Mouse (Mus musculus) liver, postnatal 0 days (tissue): ENCODE results near the gene Cox19. TPM values are rescaled to one million over a fixed set of nuclear protein-coding genes. Genes with fewer than 3 reads are reported as not detected.
A peak's percentile ranks its signal among the peaks of the same experiment; 100 is the strongest.

Experiments
- ATAC-seq: fragments of 200-750 bp; cut with Nextera tagmentation; 2 replicates; pipeline ENCODE4 v1.8.0; 2017; ENCODE audit warnings: mild to moderate bottlenecking, moderate library complexity
- DNase-seq: peaks from one replicate; pipeline ENCODE4 v3.0.0-alpha.2; 2016
- H3K27ac ChIP-seq: fragments of 300-500 bp; sonication (generic); 2 replicates; pipeline ENCODE4 v1.5.1; 2014; ENCODE audit warnings: antibody characterized with exemption, moderate library complexity, mild to moderate bottlenecking, low read depth
- H3K27me3 ChIP-seq: fragments of 300-500 bp; sonication (generic); 2 replicates; pipeline ENCODE4 v1.6.1; 2014; ENCODE audit warnings: low read length, control low read depth, mixed read lengths; ENCODE audit not compliant: insufficient read depth
- H3K36me3 ChIP-seq: fragments of 300-500 bp; sonication (generic); replicated peaks from 2 replicates; pipeline ENCODE4 v1.6.1; 2014; ENCODE audit warnings: mild to moderate bottlenecking, control low read depth, low read length, moderate library complexity, mixed read lengths; ENCODE audit not compliant: insufficient read depth
- H3K4me1 ChIP-seq: fragments of 300-500 bp; sonication (generic); 2 replicates; pipeline ENCODE4 v1.6.1; 2014; ENCODE audit warnings: antibody characterized with exemption, mild to moderate bottlenecking, control low read depth; ENCODE audit not compliant: insufficient read depth
- H3K4me2 ChIP-seq: fragments of 300-500 bp; sonication (generic); 2 replicates; pipeline ENCODE4 v1.6.1; 2014; ENCODE audit warnings: low read depth, mild to moderate bottlenecking, low read length, moderate library complexity, mixed read lengths
- H3K4me3 ChIP-seq: fragments of 300-500 bp; sonication (generic); 2 replicates; pipeline ENCODE4 v1.5.1; 2014; ENCODE audit warnings: low read depth, low read length
- H3K9ac ChIP-seq: fragments of 300-500 bp; sonication (generic); replicated peaks from 2 replicates; pipeline ENCODE4 v1.6.1; 2014; ENCODE audit warnings: mild to moderate bottlenecking, moderate library complexity
- H3K9me3 ChIP-seq: fragments of 300-500 bp; sonication (generic); 2 replicates; pipeline ENCODE4 v1.6.1; 2016; ENCODE audit warnings: mild to moderate bottlenecking, control low read depth, low read length, mixed read lengths
- CTCF ChIP-seq: sonication (generic); IDR thresholded peaks from 2 replicates; pipeline ENCODE4 v1.5.1; 2016; ENCODE audit warnings: antibody characterized with exemption, low read depth
- EP300 ChIP-seq: IDR thresholded peaks from 2 replicates; pipeline ENCODE4 v1.6.1; 2016; ENCODE audit warnings: antibody characterized with exemption, low read depth, mild to moderate bottlenecking
- WGBS: fragments of 180-500 bp; shearing (Covaris S2); extraction: QIAGEN DNeasy Blood & Tissue Kit; methylation state at CpG from one replicate; pipeline ENCODE4 v1.1.7; 2014; ENCODE audit not compliant: insufficient replicate concordance; 5-methylcytosine and 5-hydroxymethylcytosine counted together
- polyA plus RNA-seq: library from polyadenylated mRNA; unstranded; fragments of >200 nt; fragmentation: Nextera tagmentation; extraction: Ambion mirVana; gene quantifications from 2 replicates; pipeline ENCODE4 v1.2.1, GENCODE M21; 2015

The Cox19 gene
- polyA plus RNA-seq, 1 experiment from 2014 or later, result 37.1 TPM

- no peak overlapping the region for H3K9ac ChIP-seq
- DNase-seq, result no peak
- TF ChIP-seq EP300, result no peak
- TF ChIP-seq CTCF, result no peak
- WGBS, result 58% methylated on average over 1 of the region's 1 CpGs
- peak overlapping the region; percentile 18; the same call in 1 of the 2 replicates for H3K27ac ChIP-seq
- no peaks in the 10 kb centered on the region for H3K27me3 ChIP-seq
- H3K4me1 ChIP-seq, result peaks cover 20% of the 10 kb centered on the region
- no peak overlapping the region for H3K4me3 ChIP-seq
- H3K4me2 ChIP-seq, result no peak overlapping the region
- H3K36me3 ChIP-seq, result peaks cover 6% of the 10 kb centered on the region
- no peaks in the 10 kb centered on the region for H3K9me3 ChIP-seq
- no peak for ATAC-seq
Measured at GRCm38 (mm10) chr5:139347225-139347624, 4.0 kb downstream of the Cox19 start.

- Histone ChIP-seq H3K27ac (peak overlapping the region; percentile 59), H3K4me2 (peak overlapping the region; percentile 84), H3K4me1 (peaks cover 20% of the 10 kb centered on the region), H3K27me3 (no peaks in the 10 kb centered on the region), H3K9ac (peak overlapping the region; percentile 51), H3K4me3 (peak overlapping the region; percentile 86), H3K9me3 (no peaks in the 10 kb centered on the region), H3K36me3 (peaks cover 18% of the 10 kb centered on the region)
- TF ChIP-seq EP300 (no peak), CTCF (no peak)
- DNase-seq (no peak), ATAC-seq (peak; percentile 28)
- 10% methylated on average over 5 of the region's 5 CpGs for WGBS
Measured at GRCm38 (mm10) chr5:139345364-139345714, 5.9 kb downstream of the Cox19 start.

GRCm38 (mm10) chr5:139344687-139345363 is 6.4 kb downstream of the Cox19 start:
- peak; percentile 93 for ATAC-seq
- H3K4me2 ChIP-seq, result peak overlapping the region; percentile 84
- peak overlapping the region; percentile 77 for H3K27ac ChIP-seq
- H3K9me3 ChIP-seq, result no peaks in the 10 kb centered on the region
- TF ChIP-seq CTCF (no peak), EP300 (no peak)
- H3K4me3 ChIP-seq, result peak overlapping the region; percentile 86
- DNase-seq, result peak; percentile 99
- H3K36me3 ChIP-seq, result peaks cover 23% of the 10 kb centered on the region
- H3K4me1 ChIP-seq, result peaks cover 20% of the 10 kb centered on the region
- H3K9ac ChIP-seq, result peak overlapping the region; percentile 88
- no peaks in the 10 kb centered on the region for H3K27me3 ChIP-seq
- WGBS, result under 1% methylated on average over 33 of the region's 33 CpGs

GRCm38 (mm10) chr5:139344021-139344686 is 7.1 kb downstream of the Cox19 start:
- H3K4me2 ChIP-seq, result peak overlapping the region; percentile 84
- WGBS, result 8% methylated on average over 12 of the region's 12 CpGs
- ATAC-seq (peak; percentile 80), DNase-seq (peak; percentile 89)
- peak; percentile 92 for TF ChIP-seq CTCF
- no peak for TF ChIP-seq EP300
- no peaks in the 10 kb centered on the region for H3K9me3 ChIP-seq
- peak overlapping the region; percentile 77 for H3K27ac ChIP-seq
- peak overlapping the region; percentile 88 for H3K9ac ChIP-seq
- H3K4me3 ChIP-seq, result peak overlapping the region; percentile 86
- peaks cover 30% of the 10 kb centered on the region for H3K36me3 ChIP-seq
- no peaks in the 10 kb centered on the region for H3K27me3 ChIP-seq
- peaks cover 20% of the 10 kb centered on the region for H3K4me1 ChIP-seq

- Histone ChIP-seq H3K27me3 (no peaks in the 10 kb centered on the region), H3K9me3 (no peaks in the 10 kb centered on the region), H3K9ac (no peak overlapping the region), H3K4me1 (0 out of 2 replicates have a peak, but pooled peaks cover 2% of the 10 kb centered on the region), H3K36me3 (peaks cover 46% of the 10 kb centered on the region), H3K4me3 (no peak overlapping the region), H3K27ac (no peak overlapping the region), H3K4me2 (no peak overlapping the region)
- 82% methylated on average over 11 of the region's 11 CpGs for WGBS
- no peak for TF ChIP-seq CTCF
- no peak for TF ChIP-seq EP300
- DNase-seq (no peak), ATAC-seq (no peak)
Measured at GRCm38 (mm10) chr5:139338891-139339290, 12.3 kb downstream of the Cox19 start.

DNA sequence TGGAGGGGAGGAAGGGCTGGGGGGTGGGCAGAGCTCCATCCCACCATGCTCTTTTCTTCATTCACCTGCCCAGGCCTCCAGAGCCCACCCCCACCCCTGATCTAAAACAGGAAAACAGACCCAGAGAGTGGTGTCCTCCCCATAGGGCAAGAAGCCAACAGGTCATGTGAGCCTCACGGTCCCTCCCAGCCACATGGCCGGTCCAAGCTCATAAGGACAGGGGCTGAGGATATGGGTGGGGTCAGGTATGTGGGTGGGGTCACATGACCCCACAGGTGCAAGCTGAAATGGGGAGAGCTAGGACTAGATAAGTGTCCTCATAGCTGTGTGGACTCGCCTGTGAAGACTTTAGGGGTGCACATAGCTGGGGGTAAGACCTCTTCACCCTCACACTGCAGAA is 12.8 kb downstream of the Cox19 start:
- H3K4me1 ChIP-seq, result no peaks in the 10 kb centered on the region
- H3K9me3 ChIP-seq, result no peaks in the 10 kb centered on the region
- no peak overlapping the region for H3K4me2 ChIP-seq
- ATAC-seq (no peak), DNase-seq (no peak)
- no peak for TF ChIP-seq CTCF
- TF ChIP-seq EP300, result no peak
- no peak overlapping the region for H3K4me3 ChIP-seq
- 78% methylated on average over 3 of the region's 3 CpGs for WGBS
- H3K27ac ChIP-seq, result no peak overlapping the region
- no peak overlapping the region for H3K9ac ChIP-seq
- H3K36me3 ChIP-seq, result peaks cover 46% of the 10 kb centered on the region
- H3K27me3 ChIP-seq, result no peaks in the 10 kb centered on the region
